Mouse (Mus musculus): ENCODE results near the gene Ms4a2.

DNA sequence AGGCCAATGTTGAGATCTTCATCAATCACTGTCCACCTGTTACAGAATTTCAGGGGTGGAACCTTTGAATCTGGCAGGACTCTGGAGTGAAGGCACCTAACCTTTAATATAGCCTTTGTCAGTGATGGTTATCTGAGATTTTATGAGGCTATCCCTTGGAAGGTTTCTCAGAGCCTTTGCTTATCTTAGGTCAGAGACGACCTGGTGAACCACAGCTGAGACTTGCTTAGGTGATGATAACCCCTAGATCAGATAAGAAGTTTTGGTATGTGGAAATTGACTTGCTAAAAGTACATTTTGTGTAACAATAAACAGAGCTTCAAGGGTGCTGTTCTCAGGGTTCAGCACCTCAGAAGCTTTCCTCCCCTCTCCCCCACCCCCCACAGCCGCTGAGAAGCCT lies 11.2 kb downstream of the Ms4a2 start:
- no peak for TF ChIP-seq GATA1 (IDR thresholded peaks at IDR 0.05; ENCODE audit: borderline replicate concordance, low read length)
- TF ChIP-seq FLI1 (IDR thresholded peaks at IDR 0.05; ENCODE audit: low read length), result no peak
